Comparison of ENCODE assay signal across 8 mouse cellular contexts in the genomic region with DNA sequence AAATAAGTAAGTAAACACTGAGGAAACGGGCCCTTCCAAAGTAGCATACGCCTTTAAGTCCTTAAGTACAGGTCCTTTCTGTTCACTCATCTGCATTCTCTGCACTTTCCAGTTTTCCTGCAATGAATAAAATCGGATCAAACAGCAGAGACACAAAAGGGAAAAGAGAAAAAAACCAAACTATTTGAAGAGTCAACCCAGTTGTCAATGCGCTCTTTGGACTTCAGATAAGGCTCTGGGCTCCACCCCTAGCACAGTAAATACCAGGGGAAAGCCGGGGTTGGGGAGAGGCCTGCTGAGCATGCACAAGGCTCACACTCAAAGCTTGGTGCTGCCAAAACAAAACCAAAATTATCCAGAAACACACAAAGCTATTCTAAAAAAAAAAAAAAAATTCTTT. TPM values are rescaled to one million over a fixed set of nuclear protein-coding genes. Genes with fewer than 3 reads are reported as not detected.
DNase-seq lines count a peak whose midpoint lies in the region; ATAC-seq lines count a peak whose summit lies in the region.

No protein-coding gene starts in this region.

- H3K4me2 ChIP-seq in embryonic facial prominence, embryonic 15.5 days (replicated peaks), result no peak overlapping the region
- no peak overlapping the region for H3K4me2 ChIP-seq in intestine, embryonic 14.5 days (ENCODE audit: low read length)
- H3K4me2 ChIP-seq in midbrain, embryonic 13.5 days (replicated peaks), result no peak overlapping the region

- no peaks in the 10 kb centered on the region for H3K36me3 ChIP-seq in embryonic facial prominence, embryonic 15.5 days
- peaks cover 19% of the 10 kb centered on the region for H3K36me3 ChIP-seq in intestine, embryonic 14.5 days (ENCODE audit: control insufficient read depth, insufficient read depth, low read length)
- H3K36me3 ChIP-seq in midbrain, embryonic 13.5 days, result no peaks in the 10 kb centered on the region

- H3K9ac ChIP-seq in embryonic facial prominence, embryonic 15.5 days, result no peak overlapping the region; the same call in 1 of the 2 replicates
- H3K9ac ChIP-seq in intestine, embryonic 14.5 days (ENCODE audit: low read length), result no peak overlapping the region
- no peak overlapping the region for H3K9ac ChIP-seq in midbrain, embryonic 13.5 days (replicated peaks)

- ATAC-seq in embryonic facial prominence, embryonic 15.5 days (ENCODE audit: insufficient number of reproducible peaks, low FRiP score, low TSS enrichment, low read depth), result no peak
- ATAC-seq in intestine, embryonic 14.5 days (replicated peaks; ENCODE audit: low FRiP score, low TSS enrichment, low read depth), result peak; percentile 77; the same call in 1 of the 2 replicates
- ATAC-seq in midbrain, embryonic 13.5 days, result no peak

- H3K9me3 ChIP-seq in embryonic facial prominence, embryonic 15.5 days (replicated peaks), result no peaks in the 10 kb centered on the region
- no peaks in the 10 kb centered on the region for H3K9me3 ChIP-seq in intestine, embryonic 14.5 days (ENCODE audit: control insufficient read depth, low read length)
- no peaks in the 10 kb centered on the region for H3K9me3 ChIP-seq in midbrain, embryonic 13.5 days

- peak overlapping the region; percentile 84 for H3K27ac ChIP-seq in embryonic facial prominence, embryonic 15.5 days (replicated peaks)
- H3K27ac ChIP-seq in intestine, embryonic 14.5 days (ENCODE audit: low read depth), result peak overlapping the region; percentile 81
- H3K27ac ChIP-seq in midbrain, embryonic 13.5 days, result peak overlapping the region; percentile 91

- no peaks in the 10 kb centered on the region for H3K27me3 ChIP-seq in embryonic facial prominence, embryonic 15.5 days
- no peaks in the 10 kb centered on the region for H3K27me3 ChIP-seq in intestine, embryonic 14.5 days (replicated peaks; ENCODE audit: control insufficient read depth, insufficient read depth, low read length)
- no peaks in the 10 kb centered on the region for H3K27me3 ChIP-seq in midbrain, embryonic 13.5 days

- WGBS in embryonic facial prominence, embryonic 15.5 days, result 55% methylated on average over 5 of the region's 5 CpGs
- 57% methylated on average over 5 of the region's 5 CpGs for WGBS in intestine, embryonic 14.5 days
- 45% methylated on average over 5 of the region's 5 CpGs for WGBS in midbrain, embryonic 13.5 days

- peaks cover 12% of the 10 kb centered on the region; the same call in 1 of the 2 replicates for H3K4me1 ChIP-seq in embryonic facial prominence, embryonic 15.5 days
- H3K4me1 ChIP-seq in intestine, embryonic 14.5 days (replicated peaks; ENCODE audit: control insufficient read depth, insufficient read depth, low read length), result peaks cover 5% of the 10 kb centered on the region; the same call in 1 of the 2 replicates
- H3K4me1 ChIP-seq in midbrain, embryonic 13.5 days (replicated peaks), result peaks cover 12% of the 10 kb centered on the region

- peak; percentile 15 for DNase-seq in adrenal gland, postnatal 10 days
- DNase-seq in adrenal gland, postnatal 4 days (ENCODE audit: low spot score in 2 of 2), result no peak
- DNase-seq in intestine, embryonic 14.5 days (ENCODE audit: low spot score), result no peak
- DNase-seq in kidney, postnatal 36 days, result no peak
- no peak for DNase-seq in natural killer cell, adult 2 months (ENCODE audit: low spot score in 2 of 2)
- DNase-seq in urinary bladder, adult 18-20 months (ENCODE audit: low spot score in 2 of 2), result no peak

- H3K4me3 ChIP-seq in embryonic facial prominence, embryonic 15.5 days (replicated peaks), result no peak overlapping the region
- H3K4me3 ChIP-seq in intestine, embryonic 14.5 days (ENCODE audit: low read depth, low read length), result no peak overlapping the region
- H3K4me3 ChIP-seq in midbrain, embryonic 13.5 days (replicated peaks), result no peak overlapping the region

RNA-seq across cellular contexts. Expression of gene Coa4, which starts 18.1 kb away (rescaled TPM):
- total RNA-seq in adrenal gland, postnatal 10 days (2021), result 10 to 100 TPM; 10.7 to 11.6 TPM
- total RNA-seq in adrenal gland, postnatal 4 days (2021), result 10 to 100 TPM in 1 of 2 experiments, 1 to 10 TPM in 1; 9.8 to 11.0 TPM
- 19.7 and 20.8 TPM in 2 replicates for polyA plus RNA-seq in embryonic facial prominence, embryonic 15.5 days (2015; fragmentation: Nextera tagmentation; extraction: Ambion mirVana)
- 33.8 and 36.9 TPM in 2 replicates for polyA plus RNA-seq in intestine, embryonic 14.5 days (2014; fragmentation: Nextera tagmentation; extraction: Ambion mirVana)
- 16.7 and 19.7 TPM in 2 replicates for polyA plus RNA-seq in midbrain, embryonic 13.5 days (2015; fragmentation: Nextera tagmentation; extraction: Ambion mirVana)

RNA-seq across cellular contexts. Expression of gene Dnajb13, which starts 40.2 kb away (rescaled TPM):
- under 1 TPM in 1 of 2 experiments, not detected in 1; 0.30 TPM for total RNA-seq in adrenal gland, postnatal 10 days (2021)
- under 1 TPM in 1 of 2 experiments, not detected in 1; 0.23 TPM for total RNA-seq in adrenal gland, postnatal 4 days (2021)
- polyA plus RNA-seq in embryonic facial prominence, embryonic 15.5 days (2015; fragmentation: Nextera tagmentation; extraction: Ambion mirVana), result 5.4 and 9.8 TPM in 2 replicates
- 0.24 and 0.26 TPM in 2 replicates for polyA plus RNA-seq in intestine, embryonic 14.5 days (2014; fragmentation: Nextera tagmentation; extraction: Ambion mirVana)
- 1.2 and 3.2 TPM in 2 replicates for polyA plus RNA-seq in midbrain, embryonic 13.5 days (2015; fragmentation: Nextera tagmentation; extraction: Ambion mirVana)

RNA-seq across cellular contexts. Expression of gene Rab6a, which starts 52.3 kb away (rescaled TPM):
- 10 to 100 TPM; 65.0 to 67.0 TPM for total RNA-seq in adrenal gland, postnatal 10 days (2021)
- 10 to 100 TPM; 68.5 to 79.0 TPM for total RNA-seq in adrenal gland, postnatal 4 days (2021)
- 105 and 107 TPM in 2 replicates for polyA plus RNA-seq in embryonic facial prominence, embryonic 15.5 days (2015; fragmentation: Nextera tagmentation; extraction: Ambion mirVana)
- 118 and 121 TPM in 2 replicates for polyA plus RNA-seq in intestine, embryonic 14.5 days (2014; fragmentation: Nextera tagmentation; extraction: Ambion mirVana)
- polyA plus RNA-seq in midbrain, embryonic 13.5 days (2015; fragmentation: Nextera tagmentation; extraction: Ambion mirVana), result 197 and 199 TPM in 2 replicates

RNA-seq across cellular contexts. Expression of gene Mrpl48, which starts 53.2 kb away (rescaled TPM):
- total RNA-seq in adrenal gland, postnatal 10 days (2021), result 10 to 100 TPM; 62.5 to 73.7 TPM
- 10 to 100 TPM; 64.5 to 67.5 TPM for total RNA-seq in adrenal gland, postnatal 4 days (2021)
- 75.0 and 77.7 TPM in 2 replicates for polyA plus RNA-seq in embryonic facial prominence, embryonic 15.5 days (2015; fragmentation: Nextera tagmentation; extraction: Ambion mirVana)
- 89.4 and 94.6 TPM in 2 replicates for polyA plus RNA-seq in intestine, embryonic 14.5 days (2014; fragmentation: Nextera tagmentation; extraction: Ambion mirVana)
- 80.9 and 89.0 TPM in 2 replicates for polyA plus RNA-seq in midbrain, embryonic 13.5 days (2015; fragmentation: Nextera tagmentation; extraction: Ambion mirVana)
